Mouse (Mus musculus): ENCODE data around the gene Adamts10. TPM values are rescaled to one million over a fixed set of nuclear protein-coding genes. Genes with fewer than 3 reads are reported as not detected.

The Adamts10 gene
- total and polyA plus RNA-seq, 3 experiments: 13.6 to 49.0 (median 14.7) TPM

- Histone ChIP-seq H3K36me3 (ENCODE audit: control insufficient read depth, insufficient read depth, low read length) (no peaks in the 10 kb centered on the region), H3K9ac (ENCODE audit: low read depth, low read length) (no peak overlapping the region), H3K27ac (no peak overlapping the region), H3K4me1 (ENCODE audit: control insufficient read depth, insufficient read depth, low read length) (no peaks in the 10 kb centered on the region), H3K79me2 (replicated peaks; ENCODE audit: control insufficient read depth, insufficient read depth, low read length) (no peaks in the 10 kb centered on the region), H3K27me3 (ENCODE audit: control insufficient read depth, insufficient read depth, low read length) (no peaks in the 10 kb centered on the region), H3K4me3 (no peak overlapping the region)
- intact Hi-C loops (cut with DNase I): no loop called here
- DNase-seq: no peak
- TF ChIP-seq POLR2A (IDR thresholded peaks at IDR 0.05; ENCODE audit: insufficient read depth, low read depth, low read length): no peak
- TF ChIP-seq CTCF (IDR thresholded peaks at IDR 0.05): no peak
- no peak for TF ChIP-seq EP300 (IDR thresholded peaks at IDR 0.05; ENCODE audit: insufficient read depth, low read depth, low read length)
Measured at GRCm38 (mm10) chr17:33494586-33494985, 29.4 kb upstream of the Adamts10 start.

- H3K79me2 ChIP-seq (replicated peaks; ENCODE audit: control insufficient read depth, insufficient read depth, low read length): no peaks in the 10 kb centered on the region
- no peaks in the 10 kb centered on the region for H3K27me3 ChIP-seq (ENCODE audit: control insufficient read depth, insufficient read depth, low read length)
- no peak overlapping the region for H3K27ac ChIP-seq
- no peak for DNase-seq
- no peak overlapping the region for H3K4me3 ChIP-seq
- 60% methylated on average over 1 of the region's 1 CpGs for WGBS
- intact Hi-C loops (cut with DNase I): loop anchor here (5.0 kb wide), 1 partner anchor 33 kb away; no protein-coding TSS in a partner anchor
- H3K9ac ChIP-seq (ENCODE audit: low read depth, low read length): no peak overlapping the region
- no peaks in the 10 kb centered on the region for H3K4me1 ChIP-seq (ENCODE audit: control insufficient read depth, insufficient read depth, low read length)
- H3K36me3 ChIP-seq (ENCODE audit: control insufficient read depth, insufficient read depth, low read length): no peaks in the 10 kb centered on the region
- TF ChIP-seq EP300 (IDR thresholded peaks at IDR 0.05; ENCODE audit: insufficient read depth, low read depth, low read length) (no peak), POLR2A (IDR thresholded peaks at IDR 0.05; ENCODE audit: insufficient read depth, low read depth, low read length) (no peak), CTCF (IDR thresholded peaks at IDR 0.05) (no peak)
Measured at GRCm38 (mm10) chr17:33498918-33499317, 25.1 kb upstream of the Adamts10 start.

- H3K36me3 ChIP-seq (ENCODE audit: control insufficient read depth, insufficient read depth, low read length): no peaks in the 10 kb centered on the region
- no peaks in the 10 kb centered on the region for H3K79me2 ChIP-seq (replicated peaks; ENCODE audit: control insufficient read depth, insufficient read depth, low read length)
- no peak overlapping the region for H3K9ac ChIP-seq (ENCODE audit: low read depth, low read length)
- 83% methylated on average over 1 of the region's 1 CpGs for WGBS
- H3K27me3 ChIP-seq (ENCODE audit: control insufficient read depth, insufficient read depth, low read length): no peaks in the 10 kb centered on the region
- no peak overlapping the region for H3K4me3 ChIP-seq
- intact Hi-C loops (cut with DNase I): no loop called here
- DNase-seq: no peak
- H3K27ac ChIP-seq: no peak overlapping the region
- TF ChIP-seq POLR2A (IDR thresholded peaks at IDR 0.05; ENCODE audit: insufficient read depth, low read depth, low read length) (no peak), EP300 (IDR thresholded peaks at IDR 0.05; ENCODE audit: insufficient read depth, low read depth, low read length) (no peak), CTCF (IDR thresholded peaks at IDR 0.05) (no peak)
- peaks cover 1% of the 10 kb centered on the region for H3K4me1 ChIP-seq (ENCODE audit: control insufficient read depth, insufficient read depth, low read length)
Measured at GRCm38 (mm10) chr17:33508386-33508785, 15.6 kb upstream of the Adamts10 start.

DNA sequence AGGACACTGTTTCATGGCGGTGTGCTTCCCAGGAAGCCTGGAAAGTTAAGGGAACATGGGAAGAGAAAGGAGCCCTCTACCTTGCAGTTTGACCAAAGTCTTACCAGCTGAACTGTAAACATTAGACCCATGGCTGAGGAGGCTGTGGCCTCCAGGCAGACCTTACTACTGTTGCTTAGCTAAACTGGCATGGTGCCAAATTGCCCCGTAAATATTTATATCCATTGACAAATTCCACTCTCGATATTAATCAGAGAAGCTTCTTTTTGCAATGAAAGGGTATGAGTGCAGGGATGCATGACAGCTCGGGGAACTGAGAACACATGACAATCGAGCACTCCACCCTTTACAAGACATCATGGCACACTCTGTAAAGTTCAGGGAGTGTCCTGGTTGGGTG is 13.8 kb upstream of the Adamts10 start:
- Histone ChIP-seq H3K9ac (ENCODE audit: low read depth, low read length) (no peak overlapping the region), H3K79me2 (replicated peaks; ENCODE audit: control insufficient read depth, insufficient read depth, low read length) (no peaks in the 10 kb centered on the region), H3K4me3 (no peak overlapping the region), H3K27me3 (ENCODE audit: control insufficient read depth, insufficient read depth, low read length) (no peaks in the 10 kb centered on the region), H3K4me1 (ENCODE audit: control insufficient read depth, insufficient read depth, low read length) (no peaks in the 10 kb centered on the region; the same call in 1 of the 2 replicates), H3K36me3 (ENCODE audit: control insufficient read depth, insufficient read depth, low read length) (no peaks in the 10 kb centered on the region), H3K27ac (no peak overlapping the region)
- DNase-seq: no peak
- 72% methylated on average over 5 of the region's 5 CpGs for WGBS
- TF ChIP-seq POLR2A (IDR thresholded peaks at IDR 0.05; ENCODE audit: insufficient read depth, low read depth, low read length): no peak
- no peak for TF ChIP-seq EP300 (IDR thresholded peaks at IDR 0.05; ENCODE audit: insufficient read depth, low read depth, low read length)
- no peak for TF ChIP-seq CTCF (IDR thresholded peaks at IDR 0.05)
- intact Hi-C loops (cut with DNase I): no loop called here

- 28% methylated on average over 2 of the region's 2 CpGs for whole genome bisulfite sequencing
- no peak for DNase-seq
Measured at GRCm38 (mm10) chr17:33512441-33513415, 11.3 kb upstream of the Adamts10 start.

DNA sequence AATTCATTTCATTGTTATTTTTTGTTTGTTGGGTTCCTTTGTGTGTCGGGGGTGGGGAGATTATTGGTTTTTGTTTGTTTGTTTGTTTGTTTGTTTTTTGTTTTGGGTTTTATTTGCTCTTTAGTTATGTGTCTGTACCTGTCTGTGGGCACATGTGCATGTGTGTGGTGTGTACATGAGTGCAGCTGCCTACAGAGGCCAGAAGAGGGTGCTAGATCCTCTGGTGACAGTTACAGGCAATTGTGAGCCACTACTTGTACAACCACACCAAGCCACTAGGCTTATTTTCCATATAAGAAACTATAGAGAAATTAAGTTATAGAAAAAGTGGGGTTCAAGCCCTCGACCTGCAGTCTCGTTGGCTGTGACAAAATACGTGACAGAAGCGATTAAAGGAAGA is 10.1 kb upstream of the Adamts10 start:
- intact Hi-C loops (cut with DNase I): no loop called here

More at GRCm38 (mm10) chr17:33512441-33513415, 11.3 kb upstream of the Adamts10 start:
- no peak overlapping the region for H3K9ac ChIP-seq (ENCODE audit: low read depth, low read length)
- no peaks in the 10 kb centered on the region for H3K79me2 ChIP-seq (replicated peaks; ENCODE audit: control insufficient read depth, insufficient read depth, low read length)
- no peaks in the 10 kb centered on the region for H3K27me3 ChIP-seq (ENCODE audit: control insufficient read depth, insufficient read depth, low read length)
- no peaks in the 10 kb centered on the region for H3K36me3 ChIP-seq (ENCODE audit: control insufficient read depth, insufficient read depth, low read length)
- no peak for TF ChIP-seq CTCF (IDR thresholded peaks at IDR 0.05)
- peaks cover 1% of the 10 kb centered on the region for H3K4me1 ChIP-seq (ENCODE audit: control insufficient read depth, insufficient read depth, low read length)
- H3K27ac ChIP-seq: peak overlapping the region; percentile 17; the same call in 1 of the 2 replicates
- intact Hi-C loops (cut with DNase I): no loop called here
- no peak overlapping the region for H3K4me3 ChIP-seq

More for the DNA sequence above, 10.1 kb upstream of the Adamts10 start:
- Histone ChIP-seq H3K79me2 (replicated peaks; ENCODE audit: control insufficient read depth, insufficient read depth, low read length) (no peaks in the 10 kb centered on the region), H3K9ac (ENCODE audit: low read depth, low read length) (no peak overlapping the region), H3K27ac (no peak overlapping the region), H3K27me3 (ENCODE audit: control insufficient read depth, insufficient read depth, low read length) (no peaks in the 10 kb centered on the region), H3K36me3 (ENCODE audit: control insufficient read depth, insufficient read depth, low read length) (no peaks in the 10 kb centered on the region), H3K4me3 (no peak overlapping the region), H3K4me1 (ENCODE audit: control insufficient read depth, insufficient read depth, low read length) (peaks cover 1% of the 10 kb centered on the region)
- DNase-seq: no peak
- peak; percentile 39 for TF ChIP-seq CTCF (IDR thresholded peaks at IDR 0.05)
- TF ChIP-seq EP300 (IDR thresholded peaks at IDR 0.05; ENCODE audit: insufficient read depth, low read depth, low read length): no peak
- WGBS: 66% methylated on average over 5 of the region's 5 CpGs
